Mouse (Mus musculus): Measurements from ENCODE around the gene Pdia6. TPM values are rescaled to one million over a fixed set of nuclear protein-coding genes. Genes with fewer than 3 reads are reported as not detected.
A peak's percentile ranks its signal among the peaks of the same experiment; 100 is the strongest.

The Pdia6 gene
- polyA plus RNA-seq, 1 experiment from 2014 or later, result 326 TPM

DNA sequence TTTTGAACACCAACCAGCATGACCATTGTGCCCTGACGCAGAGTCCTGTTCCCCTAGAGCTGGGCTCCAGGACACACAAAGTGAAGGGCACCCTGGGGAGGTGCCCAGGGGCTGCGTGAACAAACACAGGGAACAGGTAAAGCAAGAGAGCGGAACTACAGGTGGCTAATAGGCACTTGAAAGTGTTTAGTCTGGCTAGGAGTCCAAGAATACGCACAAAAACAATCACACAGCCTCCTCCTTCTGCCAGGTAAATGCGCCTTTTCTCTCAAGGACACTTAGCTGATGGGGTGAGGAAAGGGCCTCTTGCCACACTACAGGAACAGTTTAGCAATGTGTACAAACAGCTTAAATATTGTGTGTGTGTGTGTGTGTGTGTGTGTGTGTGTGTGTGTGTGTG, 49.8 kb downstream of the Pdia6 start:
- Histone ChIP-seq H3K9me3 (no peaks in the 10 kb centered on the region), H3K27me3 (no peaks in the 10 kb centered on the region), H3K9ac (no peak overlapping the region), H3K4me1 (replicated peaks) (peaks cover 3% of the 10 kb centered on the region; the same call in 1 of the 2 replicates), H3K4me3 (no peak overlapping the region), H3K36me3 (no peaks in the 10 kb centered on the region), H3K4me2 (no peak overlapping the region), H3K27ac (no peak overlapping the region)
- ATAC-seq (ENCODE audit: low FRiP score), result no peak
- 84% methylated on average over 5 of the region's 5 CpGs for WGBS

DNA sequence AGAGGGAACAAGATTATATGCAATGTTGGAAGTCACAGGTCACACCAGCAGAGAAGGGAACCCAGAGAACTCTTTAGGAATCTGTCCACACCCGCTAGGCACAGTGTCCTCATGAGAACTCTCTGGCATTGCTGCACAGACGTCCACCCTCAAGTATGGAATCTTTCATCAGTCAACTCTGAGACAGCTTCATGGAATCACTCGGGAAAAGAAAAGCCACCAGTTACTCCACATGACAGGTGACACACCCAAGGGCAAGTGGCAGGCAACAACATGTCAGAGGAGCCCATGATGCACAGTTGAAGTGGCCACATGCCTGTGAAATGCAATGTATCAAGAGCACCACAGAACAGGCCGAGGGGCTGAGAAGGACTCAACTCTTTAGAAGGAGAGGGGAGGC, 51.6 kb downstream of the Pdia6 start:
- no peak overlapping the region for H3K9ac ChIP-seq
- WGBS, result 73% methylated on average over 4 of the region's 4 CpGs
- H3K9me3 ChIP-seq, result no peaks in the 10 kb centered on the region
- H3K36me3 ChIP-seq, result no peaks in the 10 kb centered on the region
- no peak overlapping the region for H3K4me3 ChIP-seq
- no peak overlapping the region for H3K27ac ChIP-seq
- H3K4me2 ChIP-seq, result no peak overlapping the region
- H3K4me1 ChIP-seq (replicated peaks), result no peaks in the 10 kb centered on the region
- no peak for ATAC-seq (ENCODE audit: low FRiP score)
- H3K27me3 ChIP-seq, result peaks cover 12% of the 10 kb centered on the region

- H3K9ac ChIP-seq, result no peak overlapping the region
- H3K9me3 ChIP-seq, result no peaks in the 10 kb centered on the region
- ATAC-seq (ENCODE audit: low FRiP score), result no peak
- no peak overlapping the region for H3K4me2 ChIP-seq
- H3K27me3 ChIP-seq, result peaks cover 17% of the 10 kb centered on the region
- H3K27ac ChIP-seq, result no peak overlapping the region
- H3K4me1 ChIP-seq (replicated peaks), result no peaks in the 10 kb centered on the region
- H3K36me3 ChIP-seq, result no peaks in the 10 kb centered on the region
- 89% methylated on average over 3 of the region's 3 CpGs for WGBS
- H3K4me3 ChIP-seq, result no peak overlapping the region
These were observed 52.1 kb downstream of the Pdia6 start for GRCm38 (mm10) chr12:17318453-17318852.

- Histone ChIP-seq H3K4me1 (replicated peaks) (peaks cover 12% of the 10 kb centered on the region), H3K9me3 (no peaks in the 10 kb centered on the region), H3K36me3 (no peaks in the 10 kb centered on the region), H3K4me3 (peak overlapping the region; percentile 48), H3K27me3 (peaks cover 55% of the 10 kb centered on the region), H3K9ac (peak overlapping the region; percentile 68), H3K4me2 (peak overlapping the region; percentile 88), H3K27ac (no peak overlapping the region)
- ATAC-seq (ENCODE audit: low FRiP score), result peak; percentile 65; the same call in 1 of the 2 replicates
- WGBS, result 3% methylated on average over 50 of the region's 51 CpGs
These were observed 58.5 kb downstream of the Pdia6 start for GRCm38 (mm10) chr12:17324549-17325470.

DNA sequence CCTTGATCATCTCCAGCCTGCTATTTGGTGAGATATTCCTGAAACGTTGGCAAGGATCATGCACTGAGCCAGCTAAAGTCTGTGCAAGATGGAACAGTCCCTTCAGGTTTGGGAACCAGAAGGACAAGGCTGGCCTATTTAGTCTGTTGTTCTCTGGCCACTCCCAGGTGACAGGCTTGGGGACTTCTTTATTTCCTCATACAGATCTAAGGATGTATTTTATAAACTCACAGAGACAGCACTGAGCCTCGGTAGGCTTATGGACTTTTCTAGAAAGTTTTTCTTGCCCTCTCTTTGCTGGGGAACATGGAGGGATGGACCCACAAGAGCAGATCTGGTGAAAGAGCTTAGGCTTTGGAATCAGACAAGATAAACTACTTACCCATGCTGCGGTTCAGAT, 62.9 kb downstream of the Pdia6 start, which contains the start of gene Atp6v1c2:
Gene Atp6v1c2, minus strand, starts transcription at position 101 of the 400 bp plus-strand sequence.
- WGBS, result 89% methylated on average over 3 of the region's 3 CpGs
- H3K27me3 ChIP-seq, result peaks cover 29% of the 10 kb centered on the region

GRCm38 (mm10) chr12:17333459-17333858, 67.1 kb downstream of the Pdia6 start:
- Histone ChIP-seq H3K27me3 (no peaks in the 10 kb centered on the region), H3K9me3 (no peaks in the 10 kb centered on the region), H3K4me3 (no peak overlapping the region), H3K27ac (no peak overlapping the region), H3K36me3 (no peaks in the 10 kb centered on the region), H3K9ac (no peak overlapping the region), H3K4me1 (replicated peaks) (no peaks in the 10 kb centered on the region), H3K4me2 (no peak overlapping the region)
- 20% methylated on average over 1 of the region's 1 CpGs for WGBS
- ATAC-seq (ENCODE audit: low FRiP score), result no peak

More for the DNA sequence above, 62.9 kb downstream of the Pdia6 start, which contains the start of gene Atp6v1c2:
- H3K4me1 ChIP-seq (replicated peaks), result peaks cover 10% of the 10 kb centered on the region
- H3K4me3 ChIP-seq, result no peak within 1 kb of the TSS
- no peaks in the 10 kb centered on the region for H3K9me3 ChIP-seq
- ATAC-seq (ENCODE audit: low FRiP score), result no peak
- H3K36me3 ChIP-seq, result no peaks in the 10 kb centered on the region
- H3K27ac ChIP-seq, result no peak within 1 kb of the TSS
- no peak within 1 kb of the TSS for H3K4me2 ChIP-seq
- no peak within 1 kb of the TSS for H3K9ac ChIP-seq

Other genes with a start within 250 kb of the Pdia6 start
- 2.5 and 3.0 TPM in 2 replicates for gene Kcnf1, start 89.7 kb upstream of the Pdia6 start, polyA plus RNA-seq (2015; fragmentation: Nextera tagmentation; extraction: Ambion mirVana)
- gene Atp6v1c2, start 62.8 kb downstream of the Pdia6 start, polyA plus RNA-seq (2015; fragmentation: Nextera tagmentation; extraction: Ambion mirVana), result 0.26 and 0.50 TPM in 2 replicates
- 20.8 and 22.1 TPM in 2 replicates for gene Nol10, start 81.9 kb downstream of the Pdia6 start, polyA plus RNA-seq (2015; fragmentation: Nextera tagmentation; extraction: Ambion mirVana)

All from hindbrain, embryonic 13.5 days (tissue).